In genomic region chr11:76525646-76526351, GRCm38 (mm10) we compare ENCODE assay signal across 16 mouse cellular contexts.
DNase-seq lines count a peak whose midpoint lies in the region; ATAC-seq and TF ChIP-seq lines count a peak whose summit lies in the region.
"Had no signal": no experiment of that assay in that cellular context is flagged by ENCODE, and none has a peak within 500 bp of the region (broad histone marks: within the 10 kb centered on the region; RNA-seq: fewer than 3 reads in every experiment).

No protein-coding gene starts in this region.

- peaks cover 21% of the 10 kb centered on the region; the same call in 1 of the 2 replicates for H3K4me1 ChIP-seq in kidney, embryonic 14.5 days (ENCODE audit: control insufficient read depth, insufficient read depth, low read length)
- peaks cover 9% of the 10 kb centered on the region; the same call in 1 of the 2 replicates for H3K4me1 ChIP-seq in neural tube, embryonic 14.5 days (ENCODE audit: control insufficient read depth, insufficient read depth, low read length)
- peaks cover 34% of the 10 kb centered on the region for H3K4me1 ChIP-seq in neural tube, embryonic 15.5 days
- H3K4me1 ChIP-seq in limb, embryonic 13.5 days: peaks cover 45% of the 10 kb centered on the region
- H3K4me1 ChIP-seq: liver, embryonic 12.5 days had no signal

- no peaks in the 10 kb centered on the region for H3K36me3 ChIP-seq in kidney, embryonic 14.5 days (ENCODE audit: control insufficient read depth, insufficient read depth, low read length)
- H3K36me3 ChIP-seq in neural tube, embryonic 14.5 days (ENCODE audit: control insufficient read depth, insufficient read depth, low read length): no peaks in the 10 kb centered on the region
- H3K36me3 ChIP-seq in neural tube, embryonic 15.5 days: no peaks in the 10 kb centered on the region
- 0 out of 2 replicates have a peak, but pooled peaks cover 3% of the 10 kb centered on the region for H3K36me3 ChIP-seq in limb, embryonic 13.5 days
- H3K36me3 ChIP-seq: liver, embryonic 12.5 days; midbrain, embryonic 12.5 days; neural tube, embryonic 12.5 days had no signal

- H3K27ac ChIP-seq in kidney, embryonic 14.5 days (ENCODE audit: low read depth, low read length): 0 out of 2 replicates have a peak overlapping the region, but pooled peaks have one; percentile 17
- H3K27ac ChIP-seq in neural tube, embryonic 14.5 days (ENCODE audit: low read depth, low read length): no peak overlapping the region
- H3K27ac ChIP-seq in neural tube, embryonic 15.5 days (replicated peaks): no peak overlapping the region
- H3K27ac ChIP-seq in limb, embryonic 13.5 days: peak overlapping the region; percentile 40; the same call in 1 of the 2 replicates
- H3K27ac ChIP-seq in gastrocnemius, adult 2 months: no peak overlapping the region
- H3K27ac ChIP-seq: hindbrain, embryonic 10.5 days; liver, embryonic 12.5 days; midbrain, embryonic 12.5 days; neural tube, embryonic 12.5 days had no signal

- H3K9me3 ChIP-seq in kidney, embryonic 14.5 days (ENCODE audit: control insufficient read depth, low read length): no peaks in the 10 kb centered on the region
- no peaks in the 10 kb centered on the region for H3K9me3 ChIP-seq in neural tube, embryonic 14.5 days (ENCODE audit: control insufficient read depth, low read length)
- no peaks in the 10 kb centered on the region for H3K9me3 ChIP-seq in neural tube, embryonic 15.5 days (replicated peaks)
- no peaks in the 10 kb centered on the region for H3K9me3 ChIP-seq in limb, embryonic 13.5 days
- H3K9me3 ChIP-seq: hindbrain, embryonic 10.5 days; liver, embryonic 12.5 days; megakaryocyte, embryonic 14.5 days; midbrain, embryonic 12.5 days; neural tube, embryonic 12.5 days had no signal

- no peak overlapping the region for H3K9ac ChIP-seq in kidney, embryonic 14.5 days (ENCODE audit: low read depth, low read length)
- no peak overlapping the region for H3K9ac ChIP-seq in neural tube, embryonic 14.5 days (replicated peaks; ENCODE audit: low read depth, low read length)
- no peak overlapping the region for H3K9ac ChIP-seq in neural tube, embryonic 15.5 days (replicated peaks)
- H3K9ac ChIP-seq in limb, embryonic 13.5 days: no peak overlapping the region
- H3K9ac ChIP-seq: liver, embryonic 12.5 days; midbrain, embryonic 12.5 days; neural tube, embryonic 12.5 days had no signal

- DNase-seq in kidney, postnatal 4 days: no peak
- peak; percentile 72 for DNase-seq in hindlimb bud, embryonic 11.5 days (ENCODE audit: extremely low spot score, low read depth, low spot score)
- no peak for DNase-seq in cerebellum, postnatal 10 days
- no peak for DNase-seq in gastrocnemius, adult 2 months
- DNase-seq: right cerebral cortex, postnatal 14 days had no signal

- TF ChIP-seq CTCF in gastrocnemius, adult 2 months (IDR thresholded peaks at IDR 0.05): no peak

- H3K4me2 ChIP-seq in kidney, embryonic 14.5 days (replicated peaks; ENCODE audit: low read depth, low read length): no peak overlapping the region
- no peak overlapping the region for H3K4me2 ChIP-seq in neural tube, embryonic 14.5 days (ENCODE audit: low read depth, low read length)
- no peak overlapping the region for H3K4me2 ChIP-seq in neural tube, embryonic 15.5 days
- H3K4me2 ChIP-seq in limb, embryonic 13.5 days (replicated peaks): peak overlapping the region; percentile 25
- H3K4me2 ChIP-seq: liver, embryonic 12.5 days; midbrain, embryonic 12.5 days; neural tube, embryonic 12.5 days had no signal

- intact Hi-C loops in gastrocnemius, adult 2 months (cut with DNase I): loop anchor here (10.0 kb wide), 1 partner anchor 49 kb away; no protein-coding TSS in a partner anchor

- 55% methylated on average over 4 of the region's 4 CpGs for WGBS in kidney, embryonic 14.5 days
- WGBS in neural tube, embryonic 14.5 days: 56% methylated on average over 4 of the region's 4 CpGs
- WGBS in neural tube, embryonic 15.5 days: 57% methylated on average over 4 of the region's 4 CpGs
- 17% methylated on average over 4 of the region's 4 CpGs for WGBS in limb, embryonic 13.5 days

- no peak overlapping the region for H3K4me3 ChIP-seq in kidney, embryonic 14.5 days (ENCODE audit: low read length)
- H3K4me3 ChIP-seq in neural tube, embryonic 14.5 days (ENCODE audit: low read depth, low read length): no peak overlapping the region
- no peak overlapping the region for H3K4me3 ChIP-seq in neural tube, embryonic 15.5 days (replicated peaks)
- H3K4me3 ChIP-seq in limb, embryonic 13.5 days: no peak overlapping the region
- no peak overlapping the region for H3K4me3 ChIP-seq in gastrocnemius, adult 2 months
- H3K4me3 ChIP-seq: hindbrain, embryonic 10.5 days; liver, embryonic 12.5 days; megakaryocyte, embryonic 14.5 days; midbrain, embryonic 12.5 days; myocyte; neural tube, embryonic 12.5 days had no signal

- ATAC-seq in kidney, embryonic 14.5 days (ENCODE audit: low FRiP score, low TSS enrichment): 0 out of 2 replicates have a peak, but pooled peaks have one; percentile 12
- peak; percentile 57; the same call in 1 of the 2 replicates for ATAC-seq in neural tube, embryonic 14.5 days (ENCODE audit: low read depth)
- no peak for ATAC-seq in neural tube, embryonic 15.5 days (ENCODE audit: low FRiP score)
- ATAC-seq in limb, embryonic 13.5 days (ENCODE audit: low FRiP score, low read depth): peak; percentile 74
- ATAC-seq: intestine, postnatal 0 days; liver, embryonic 12.5 days had no signal

- H3K27me3 ChIP-seq in kidney, embryonic 14.5 days (ENCODE audit: control insufficient read depth, insufficient read depth, low read length): no peaks in the 10 kb centered on the region
- no peaks in the 10 kb centered on the region for H3K27me3 ChIP-seq in neural tube, embryonic 14.5 days (ENCODE audit: control insufficient read depth, insufficient read depth, low read length)
- H3K27me3 ChIP-seq in neural tube, embryonic 15.5 days (replicated peaks): no peaks in the 10 kb centered on the region
- H3K27me3 ChIP-seq in limb, embryonic 13.5 days: peaks cover 8% of the 10 kb centered on the region
- H3K27me3 ChIP-seq: midbrain, embryonic 12.5 days; neural tube, embryonic 12.5 days had no signal

Comparison
In these comparisons a context has a peak if more than half of its experiments do, and no peak if none do; other contexts are left out.
1. H3K27ac ChIP-seq: peak in kidney, embryonic 14.5 days (single experiment) and limb, embryonic 13.5 days (single experiment); none in neural tube, embryonic 14.5 days (single experiment), neural tube, embryonic 15.5 days (single experiment) and gastrocnemius, adult 2 months (single experiment).